Mouse (Mus musculus) embryo, embryonic 10.5 days (tissue): ENCODE data around the gene 4932438A13Rik.

Experiments
- DNase-seq: peaks from one replicate; pipeline ENCODE4 v3.0.0-alpha.2; 2015; ENCODE audit warnings: low spot score

The 4932438A13Rik gene

GRCm38 (mm10) chr3:36862721-36863275, at the start of gene 4932438A13Rik:
4932438A13Rik (plus strand) TSS chr3:36863104.
- peak; percentile 96 for DNase-seq

GRCm38 (mm10) chr3:36816633-36817032, 46.3 kb upstream of the 4932438A13Rik start:
- DNase-seq = no peak

DNA sequence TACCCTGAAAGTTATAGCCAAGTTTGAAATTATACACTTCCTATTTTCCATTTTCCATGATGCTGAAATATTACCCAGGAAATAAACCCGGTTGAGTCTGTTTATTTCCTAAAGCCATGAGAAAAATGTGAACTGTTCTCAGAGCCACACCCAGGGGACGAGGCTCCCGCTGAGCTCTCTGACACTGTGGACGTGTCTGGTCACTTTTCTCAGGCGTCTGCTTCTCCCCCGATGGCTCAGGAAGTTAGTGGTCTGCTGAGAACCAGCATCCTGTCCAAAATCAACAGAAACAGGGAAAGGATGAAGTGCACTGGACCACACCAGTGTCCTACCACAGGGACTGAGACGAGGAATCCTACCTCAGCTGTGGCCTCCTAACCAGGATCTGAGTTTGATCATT, 43.5 kb upstream of the 4932438A13Rik start:
- no peak for DNase-seq

- no peak for DNase-seq
Observed at GRCm38 (mm10) chr3:36821037-36821436, 41.9 kb upstream of the 4932438A13Rik start.

DNA sequence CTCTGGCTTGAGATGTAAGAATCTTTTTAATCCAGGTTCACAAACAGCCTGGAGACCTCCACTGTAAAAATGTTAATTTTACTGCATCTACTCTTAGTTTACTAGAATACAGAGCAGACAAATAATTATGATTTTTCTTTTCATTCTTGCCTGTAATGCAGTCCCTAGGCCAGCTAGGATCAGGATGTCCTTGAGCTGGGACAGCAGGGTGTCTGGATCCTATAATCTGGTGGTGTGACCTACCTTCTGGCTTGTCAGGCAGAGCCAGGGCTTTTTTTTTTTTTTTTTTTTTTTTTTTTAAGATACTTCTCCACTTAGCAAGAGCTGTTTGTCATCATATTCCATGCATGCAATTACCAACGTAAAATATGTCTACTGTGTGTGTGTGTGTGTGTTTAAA, 37.8 kb upstream of the 4932438A13Rik start:
- DNase-seq = no peak

- DNase-seq = no peak
Observed at GRCm38 (mm10) chr3:36825554-36825953, 37.4 kb upstream of the 4932438A13Rik start.

DNA sequence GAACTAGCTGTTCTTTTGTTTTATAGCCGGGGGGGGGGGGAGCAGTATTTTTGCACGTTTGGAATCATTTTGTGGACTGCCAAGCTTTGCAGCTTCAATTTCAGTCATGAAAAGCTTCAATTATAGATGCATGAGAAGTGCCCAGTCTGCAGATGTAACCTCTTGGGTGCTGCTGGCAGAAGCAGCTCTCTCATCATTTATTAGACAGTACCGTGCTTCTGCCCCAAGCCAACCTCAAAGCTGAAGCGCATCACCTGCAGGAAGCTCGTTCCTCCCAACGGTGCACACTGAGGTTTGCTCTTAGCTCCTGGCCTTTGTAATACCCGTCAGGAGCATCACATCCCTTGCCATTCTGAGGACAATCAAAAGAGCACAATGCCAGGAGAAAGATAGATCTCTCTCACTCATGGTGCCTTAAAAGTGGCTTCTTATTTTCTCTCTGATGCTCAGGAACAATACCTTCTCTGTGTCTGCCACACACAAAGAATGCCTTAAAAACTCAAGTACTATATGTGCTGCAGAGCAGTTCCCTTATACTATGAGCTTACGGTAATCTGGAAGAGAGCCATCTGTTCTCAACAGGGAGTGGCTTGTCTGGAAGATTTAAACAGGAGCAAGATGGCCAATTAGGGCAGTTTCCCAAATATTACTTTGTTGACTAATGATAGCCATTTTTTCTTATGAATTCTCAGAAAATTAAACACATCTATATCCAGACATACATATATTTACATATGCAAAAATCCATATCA, 35.5 kb upstream of the 4932438A13Rik start:
- no peak for DNase-seq

GRCm38 (mm10) chr3:36830218-36830617, 32.7 kb upstream of the 4932438A13Rik start:
- no peak for DNase-seq

DNA sequence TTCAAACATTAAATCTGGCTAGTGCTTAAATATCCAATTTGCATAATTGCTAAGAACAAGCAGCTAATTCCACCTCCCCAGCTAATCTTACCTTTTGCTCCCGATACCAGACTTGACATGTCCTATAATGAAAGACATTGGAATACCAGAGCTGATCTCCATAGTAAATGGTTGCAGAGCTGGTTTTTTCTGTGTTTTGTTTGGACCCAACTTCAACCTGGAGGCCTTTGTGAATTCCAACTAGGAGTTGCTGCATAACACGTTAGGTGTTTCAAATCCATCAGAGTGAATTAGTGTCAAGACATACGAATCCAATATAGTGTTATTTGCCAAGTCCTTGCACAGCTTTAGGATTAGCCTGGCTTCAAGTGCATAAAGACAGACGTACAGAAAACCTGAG, 28.5 kb upstream of the 4932438A13Rik start:
- no peak for DNase-seq

GRCm38 (mm10) chr3:36834832-36835231, 28.1 kb upstream of the 4932438A13Rik start:
- DNase-seq = no peak

DNA sequence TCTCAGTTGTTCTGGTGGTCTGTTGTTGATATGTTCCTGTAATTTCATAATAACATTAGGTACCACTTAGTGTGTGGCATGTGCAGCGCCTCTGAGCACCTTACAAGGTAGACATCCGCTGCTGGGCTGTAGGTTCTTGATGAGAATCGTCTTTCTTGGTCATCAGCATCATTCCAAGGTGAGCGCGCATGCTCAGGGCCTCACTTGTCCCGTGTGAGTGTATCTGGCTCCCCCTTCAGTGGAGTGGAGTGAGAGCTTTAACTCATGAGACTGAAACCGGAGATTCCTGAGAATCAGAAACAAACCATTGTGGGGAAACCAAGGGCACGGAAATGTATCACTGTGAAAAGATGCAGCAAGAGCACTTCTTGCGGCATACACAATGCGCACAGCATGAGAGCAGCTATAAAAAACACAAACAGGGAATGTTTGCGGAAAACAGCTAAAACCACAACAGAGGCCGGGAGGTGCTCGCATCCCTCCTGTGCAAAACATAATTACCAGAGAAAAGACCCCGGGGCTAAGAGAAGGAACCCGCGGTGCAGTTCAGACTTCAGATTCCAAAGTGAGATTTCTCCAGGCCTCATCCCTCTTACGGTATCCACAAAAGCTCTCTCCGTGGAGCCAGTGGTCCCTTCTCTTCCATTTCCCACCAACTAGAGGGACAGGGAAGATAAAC, 27.2 kb upstream of the 4932438A13Rik start:
- DNase-seq = peak; percentile 77

GRCm38 (mm10) chr3:36836833-36837232, 26.1 kb upstream of the 4932438A13Rik start:
- no peak for DNase-seq

GRCm38 (mm10) chr3:36840650-36841555, 22.0 kb upstream of the 4932438A13Rik start:
- DNase-seq = peak; percentile 90

- DNase-seq = no peak
Observed at GRCm38 (mm10) chr3:36853733-36854440, 9.0 kb upstream of the 4932438A13Rik start.

DNA sequence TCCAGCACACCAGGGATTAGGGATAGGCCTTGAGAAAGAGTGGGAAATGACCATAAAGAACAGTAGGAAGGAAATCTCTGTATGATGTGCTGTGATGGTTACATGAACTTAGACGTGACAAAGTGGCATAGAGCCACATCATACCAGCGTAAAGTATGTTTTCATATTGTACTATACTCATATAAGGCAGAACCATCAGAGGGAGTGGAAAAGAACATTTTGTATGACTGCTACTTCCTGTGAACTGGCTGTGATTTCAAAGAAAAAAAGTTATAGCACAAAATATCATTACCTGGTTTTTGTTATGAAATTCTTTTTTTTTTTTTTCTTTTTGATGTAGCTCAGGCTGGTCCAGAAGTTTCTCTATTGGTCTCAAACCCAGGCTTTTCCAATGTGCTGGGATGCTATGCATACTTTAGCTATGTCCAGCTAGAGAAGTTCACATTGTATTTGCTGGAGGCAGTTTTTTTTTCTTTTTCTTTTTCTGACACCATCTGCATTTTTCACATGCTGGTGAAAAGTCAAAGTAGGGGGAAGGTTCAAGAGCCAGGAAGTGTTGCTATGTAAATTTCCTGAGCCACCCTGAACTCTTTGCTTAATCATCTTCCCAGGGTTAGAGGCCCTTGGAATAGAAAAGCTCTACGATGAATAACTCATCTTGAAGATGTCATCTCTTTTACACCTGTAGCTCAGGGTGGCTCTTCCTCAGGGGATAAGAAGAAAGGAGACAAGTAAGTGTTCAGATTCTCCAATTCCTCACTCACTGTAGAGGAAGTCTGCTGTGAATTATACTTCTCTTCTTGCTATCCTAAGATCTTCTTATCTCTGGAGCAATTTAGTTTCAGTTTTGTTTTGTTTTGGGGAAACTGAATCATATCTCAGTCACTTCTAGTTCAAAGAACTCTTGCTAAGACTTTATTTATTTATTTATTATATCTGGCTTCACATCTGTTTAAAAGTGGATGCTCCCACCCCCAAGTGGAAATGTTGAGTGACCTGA, 1.2 kb upstream of the 4932438A13Rik start:
- no peak for DNase-seq

DNA sequence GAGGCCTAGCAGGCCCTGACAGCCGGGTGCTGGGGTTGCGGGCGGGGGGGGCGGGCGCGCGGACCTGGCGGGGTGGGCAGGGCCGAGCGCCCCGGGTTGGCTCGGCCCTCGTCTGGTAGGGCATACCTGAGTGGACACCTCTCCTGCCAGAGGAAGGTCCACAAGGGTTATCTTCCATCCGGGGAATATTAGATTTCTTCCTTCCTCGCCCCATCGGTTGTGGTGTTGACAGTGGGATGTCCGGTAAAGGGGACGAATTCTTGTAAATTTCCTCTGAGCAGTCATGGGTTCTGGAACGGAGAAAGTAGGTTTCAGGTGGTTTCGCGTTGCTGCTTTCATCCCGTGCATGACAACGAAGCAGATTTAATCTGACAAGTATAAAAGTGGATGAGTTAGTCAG, 523 bp downstream of the 4932438A13Rik start:
- peak; percentile 12 for DNase-seq

- DNase-seq = no peak
Observed at GRCm38 (mm10) chr3:36863881-36864280, 977 bp downstream of the 4932438A13Rik start.

GRCm38 (mm10) chr3:36864466-36864865, 1.6 kb downstream of the 4932438A13Rik start:
- DNase-seq = no peak

- no peak for DNase-seq
Observed at GRCm38 (mm10) chr3:36905372-36905771, 42.5 kb downstream of the 4932438A13Rik start.

DNA sequence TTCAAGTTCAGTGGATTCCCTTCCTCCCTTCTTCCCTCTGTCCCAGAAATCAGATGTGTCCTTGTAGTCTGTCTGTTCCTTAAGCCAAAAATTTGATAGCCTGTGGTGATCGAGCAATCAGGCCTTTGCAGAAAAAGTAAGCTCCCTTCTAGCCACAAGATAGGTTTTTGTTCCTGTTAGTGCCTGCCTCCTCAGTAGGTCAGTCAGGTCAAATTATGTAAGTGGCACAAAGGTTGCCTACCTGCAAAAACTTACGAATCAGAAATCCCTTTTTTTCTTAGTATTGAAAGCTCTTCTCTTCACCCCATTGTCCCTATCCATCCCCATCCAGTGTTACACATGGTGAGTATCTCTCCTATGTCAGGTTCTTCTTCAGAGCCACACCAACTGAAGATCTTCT, 54.9 kb downstream of the 4932438A13Rik start:
- DNase-seq = no peak
